Mouse (Mus musculus): ENCODE results near the gene Ythdf1.

The Ythdf1 gene

GRCm38 (mm10) chr2:180910928-180911327, 9.8 kb downstream of the Ythdf1 start:
- DNase-seq (ENCODE audit: low read depth, low spot score), result peak; percentile 52

GRCm38 (mm10) chr2:180905556-180906221, 15.1 kb downstream of the Ythdf1 start:
- DNase-seq (ENCODE audit: low read depth, low spot score), result no peak

- DNase-seq (ENCODE audit: low read depth, low spot score), result peak; percentile 72
Measured at GRCm38 (mm10) chr2:180904435-180905208, 16.1 kb downstream of the Ythdf1 start.

GRCm38 (mm10) chr2:180902086-180902485, 18.7 kb downstream of the Ythdf1 start:
- DNase-seq (ENCODE audit: low read depth, low spot score), result peak; percentile 86

- DNase-seq (ENCODE audit: low read depth, low spot score), result peak; percentile 38
Measured at GRCm38 (mm10) chr2:180897857-180898256, 22.9 kb downstream of the Ythdf1 start.

- DNase-seq (ENCODE audit: low read depth, low spot score), result peak; percentile 67
Measured at GRCm38 (mm10) chr2:180896819-180897625, 23.7 kb downstream of the Ythdf1 start.

- peak; percentile 64 for DNase-seq (ENCODE audit: low read depth, low spot score)
Measured at GRCm38 (mm10) chr2:180895837-180896525, 24.8 kb downstream of the Ythdf1 start.

- peak; percentile 52 for DNase-seq (ENCODE audit: low read depth, low spot score)
Measured at GRCm38 (mm10) chr2:180895321-180895720, 25.4 kb downstream of the Ythdf1 start.

- peak; percentile 99 for DNase-seq (ENCODE audit: low read depth, low spot score)
Measured at GRCm38 (mm10) chr2:180894734-180895133, 26.0 kb downstream of the Ythdf1 start.

- DNase-seq (ENCODE audit: low read depth, low spot score), result peak; percentile 84
Measured at GRCm38 (mm10) chr2:180894029-180894623, 26.6 kb downstream of the Ythdf1 start.

- peak; percentile 82 for DNase-seq (ENCODE audit: low read depth, low spot score)
Measured at GRCm38 (mm10) chr2:180893537-180894028, 27.2 kb downstream of the Ythdf1 start.

- peak; percentile 98 for DNase-seq (ENCODE audit: low read depth, low spot score)
Measured at GRCm38 (mm10) chr2:180892841-180893521, 27.8 kb downstream of the Ythdf1 start.

- peak; percentile 37 for DNase-seq (ENCODE audit: low read depth, low spot score)
Measured at GRCm38 (mm10) chr2:180891835-180892323, 28.9 kb downstream of the Ythdf1 start.

- DNase-seq (ENCODE audit: low read depth, low spot score), result peak; percentile 90
Measured at GRCm38 (mm10) chr2:180891075-180891834, 29.5 kb downstream of the Ythdf1 start.

- DNase-seq (ENCODE audit: low read depth, low spot score), result peak; percentile 68
Measured at GRCm38 (mm10) chr2:180890422-180891074, 30.2 kb downstream of the Ythdf1 start.

- no peak for DNase-seq (ENCODE audit: low read depth, low spot score)
Measured at GRCm38 (mm10) chr2:180889921-180890280, 30.8 kb downstream of the Ythdf1 start.

- no peak for DNase-seq (ENCODE audit: low read depth, low spot score)
Measured at GRCm38 (mm10) chr2:180889271-180889920, 31.4 kb downstream of the Ythdf1 start.

- DNase-seq (ENCODE audit: low read depth, low spot score), result no peak
Measured at GRCm38 (mm10) chr2:180885270-180885669, 35.5 kb downstream of the Ythdf1 start.
